Mouse (Mus musculus): ENCODE data around the gene Atp5g2. TPM values are rescaled to one million over a fixed set of nuclear protein-coding genes. Genes with fewer than 3 reads are reported as not detected.
"Not testable (repeated sequence)": the region's sequence is repeated elsewhere in the genome, so short reads cannot be mapped to it uniquely, and the experiment has no call there.

Atp5g2 gene
- total RNA-seq, 2 experiments from 2014 or later: 9.0 to 29.2 TPM

DNA sequence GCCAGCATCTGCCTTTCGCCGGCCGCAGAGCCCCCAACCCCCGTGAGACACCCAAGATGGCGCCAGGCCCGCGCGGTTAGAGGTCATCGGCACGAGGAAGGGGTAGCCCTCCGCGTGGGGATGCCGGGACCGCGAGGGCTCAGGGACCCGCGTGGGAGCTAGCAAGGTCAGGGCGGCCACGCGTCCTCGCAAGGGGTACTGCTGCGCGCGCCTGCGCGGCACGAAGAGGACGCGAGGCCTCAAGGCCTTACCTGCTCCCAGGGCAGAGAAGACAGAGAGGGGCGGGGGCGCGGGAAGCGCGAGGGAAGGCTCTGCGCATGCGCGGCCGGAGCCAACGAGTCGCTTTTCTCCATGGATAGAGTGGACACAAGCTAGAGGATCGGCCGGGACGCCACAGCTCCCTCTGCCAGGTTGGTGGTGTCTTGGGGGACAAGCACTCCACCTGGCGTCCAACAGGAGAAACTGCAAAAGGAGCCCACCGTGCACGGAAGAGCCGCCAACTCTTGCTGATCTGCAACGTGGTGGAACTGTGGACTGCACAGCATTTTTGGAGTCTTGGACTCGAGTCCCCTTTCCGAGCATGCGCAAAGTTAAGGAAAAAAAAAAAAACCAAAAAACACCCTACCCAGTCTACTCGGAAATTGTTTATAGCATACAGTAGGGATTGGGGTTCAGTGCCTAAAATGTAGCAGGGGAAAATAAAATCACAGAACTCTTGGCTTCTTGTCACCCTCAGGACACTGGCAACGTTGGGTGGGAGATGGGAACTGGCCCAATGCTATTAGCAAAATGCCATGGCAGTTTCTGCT is 1.2 kb downstream of the Atp5g2 start:
- ATAC-seq (replicated peaks; ENCODE audit: low FRiP score, poor library complexity, severe bottlenecking): peak; percentile 96

GRCm38 (mm10) chr15:102670281-102670680 is 1.9 kb downstream of the Atp5g2 start:
- ATAC-seq (replicated peaks; ENCODE audit: low FRiP score, poor library complexity, severe bottlenecking): no peak

DNA sequence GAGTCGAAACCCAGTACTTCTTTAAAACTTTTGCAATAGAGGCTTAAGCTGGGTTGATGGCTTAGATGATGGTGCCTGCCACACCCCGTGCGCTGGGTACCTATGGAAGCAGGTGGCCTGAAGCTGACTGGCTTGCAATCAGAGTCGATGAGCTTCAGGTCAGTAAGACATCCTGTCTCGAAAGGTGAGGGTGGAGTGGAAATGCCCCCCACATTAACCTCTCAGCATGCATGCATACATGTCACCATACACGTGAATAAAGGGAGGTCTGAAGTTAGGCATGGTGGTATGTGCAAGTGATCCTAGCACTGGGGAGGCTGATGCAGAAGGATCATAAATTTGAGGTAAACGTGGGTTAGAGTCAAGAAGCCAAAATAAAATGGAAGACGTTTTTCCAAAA is 2.6 kb downstream of the Atp5g2 start:
- no peak for ATAC-seq (replicated peaks; ENCODE audit: low FRiP score, poor library complexity, severe bottlenecking)

DNA sequence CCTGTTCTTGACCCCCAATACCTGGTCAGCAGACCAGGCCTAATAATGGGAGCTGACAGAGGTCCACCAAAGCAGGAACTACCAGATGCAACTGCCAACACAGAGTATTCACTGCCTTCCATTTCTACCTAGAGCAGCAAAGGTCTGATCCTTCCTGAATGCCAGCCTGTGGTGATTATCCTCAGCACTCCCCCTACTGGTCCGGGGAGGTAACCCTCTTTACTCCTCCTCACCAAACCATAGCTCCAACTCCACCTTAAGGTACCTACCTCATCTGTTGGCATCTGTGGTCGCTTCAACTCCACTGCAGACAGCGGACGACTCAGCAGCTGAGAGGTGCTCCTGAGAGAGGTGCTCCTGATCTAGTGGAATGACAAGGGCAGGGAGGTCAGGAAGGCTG is 6.7 kb downstream of the Atp5g2 start:
- ATAC-seq (replicated peaks; ENCODE audit: low FRiP score, poor library complexity, severe bottlenecking): peak; percentile 80

DNA sequence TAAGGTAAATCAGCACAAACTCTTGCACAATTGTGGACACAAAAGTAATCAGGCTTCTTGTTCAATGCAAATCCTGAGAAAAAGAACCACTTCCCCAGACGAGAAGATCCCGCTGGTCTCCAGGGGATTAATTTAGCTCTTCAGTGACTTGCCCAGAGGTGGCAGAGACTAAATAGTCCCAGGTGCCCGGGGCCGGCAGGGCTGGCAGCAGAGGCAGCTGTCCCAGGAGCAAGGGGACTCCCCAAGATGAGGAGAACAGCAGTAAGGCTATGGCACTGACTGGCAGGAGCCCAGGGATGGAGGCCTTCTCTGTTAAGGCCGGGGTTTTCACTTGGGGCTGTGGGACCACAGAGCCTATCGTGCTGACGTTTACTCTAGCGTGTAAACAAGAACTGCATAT is 8.3 kb downstream of the Atp5g2 start:
- ATAC-seq (replicated peaks; ENCODE audit: low FRiP score, poor library complexity, severe bottlenecking): no peak

- ATAC-seq (replicated peaks; ENCODE audit: low FRiP score, poor library complexity, severe bottlenecking): not testable (repeated sequence)
Measured at GRCm38 (mm10) chr15:102662601-102663000, 9.6 kb downstream of the Atp5g2 start.

GRCm38 (mm10) chr15:102657926-102658381 is 14.2 kb downstream of the Atp5g2 start:
- no peak for ATAC-seq (replicated peaks; ENCODE audit: low FRiP score, poor library complexity, severe bottlenecking)

- no peak for ATAC-seq (replicated peaks; ENCODE audit: low FRiP score, poor library complexity, severe bottlenecking)
Measured at GRCm38 (mm10) chr15:102656658-102657057, 15.5 kb downstream of the Atp5g2 start.

DNA sequence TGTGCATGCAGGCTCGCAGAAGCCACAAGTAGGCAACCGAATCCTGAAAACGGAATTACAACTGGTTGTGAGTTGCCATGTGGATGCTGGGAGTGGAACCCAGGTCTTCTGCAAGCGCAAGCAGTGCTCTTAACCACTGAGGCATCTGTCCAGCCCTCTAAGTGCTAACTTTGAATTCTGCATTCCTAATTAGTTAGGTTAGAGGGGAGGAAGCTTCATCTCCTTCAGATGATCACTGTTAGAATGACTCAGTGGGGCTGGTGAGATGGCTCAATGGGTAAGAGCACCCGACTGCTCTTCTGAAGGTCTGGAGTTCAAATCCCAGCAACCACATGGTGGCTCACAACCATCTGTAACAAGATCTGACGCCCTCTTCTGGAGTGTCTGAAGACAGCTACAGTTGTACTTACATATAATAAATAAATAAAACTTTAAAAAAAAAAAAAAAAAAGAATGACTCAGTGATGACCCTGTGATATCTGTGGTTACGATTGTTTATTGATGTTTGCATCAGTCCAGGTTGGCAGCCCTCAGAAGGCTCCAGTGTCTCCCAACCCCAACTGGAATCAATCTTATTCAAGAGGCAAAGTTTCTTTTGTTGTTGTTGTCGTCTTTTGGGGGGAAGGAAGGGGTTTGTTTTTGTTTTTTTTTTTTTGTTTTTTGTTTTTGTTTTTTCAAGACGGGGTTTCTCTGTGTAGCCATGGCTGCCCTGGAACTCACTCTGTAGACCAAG is 20.1 kb downstream of the Atp5g2 start:
- not testable (repeated sequence) for ATAC-seq (replicated peaks; ENCODE audit: low FRiP score, poor library complexity, severe bottlenecking)

- no peak for ATAC-seq (replicated peaks; ENCODE audit: low FRiP score, poor library complexity, severe bottlenecking)
Measured at GRCm38 (mm10) chr15:102651107-102651506, 21.0 kb downstream of the Atp5g2 start.

- ATAC-seq (replicated peaks; ENCODE audit: low FRiP score, poor library complexity, severe bottlenecking): no peak
Measured at GRCm38 (mm10) chr15:102635817-102636216, 36.3 kb downstream of the Atp5g2 start.

GRCm38 (mm10) chr15:102634684-102635083 is 37.5 kb downstream of the Atp5g2 start:
- ATAC-seq (replicated peaks; ENCODE audit: low FRiP score, poor library complexity, severe bottlenecking): no peak

DNA sequence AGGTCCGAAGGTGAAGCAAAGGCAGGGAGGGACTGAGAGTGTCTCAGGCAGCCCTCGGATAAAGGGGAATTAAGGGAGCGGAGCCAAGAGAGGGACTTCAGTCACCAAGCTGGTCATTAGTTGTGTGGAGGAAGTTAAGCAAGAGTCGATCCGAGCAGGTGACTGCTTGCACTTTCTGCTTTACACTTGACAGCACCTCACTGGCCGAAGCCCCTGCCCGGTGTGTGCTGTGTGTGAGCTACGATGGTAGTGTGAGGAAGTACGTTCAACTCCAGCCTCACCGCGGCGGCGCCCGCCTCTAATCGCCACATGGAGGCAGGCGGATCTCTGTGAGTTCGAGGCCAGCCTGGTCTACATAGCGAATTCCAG is 46.5 kb downstream of the Atp5g2 start:
- no peak for ATAC-seq (replicated peaks; ENCODE audit: low FRiP score, poor library complexity, severe bottlenecking)

GRCm38 (mm10) chr15:102624970-102625686 is 47.0 kb downstream of the Atp5g2 start, which contains the start of the genes Gm28047 and Atf7:
Gene Gm28047, minus strand, starts transcription at chr15:102625067.
Gene Atf7, minus strand, starts transcription at chr15:102625464.
- peak; percentile 94 for ATAC-seq (replicated peaks; ENCODE audit: low FRiP score, poor library complexity, severe bottlenecking)

- ATAC-seq (replicated peaks; ENCODE audit: low FRiP score, poor library complexity, severe bottlenecking): peak; percentile 19
Measured at GRCm38 (mm10) chr15:102624291-102624969, 47.7 kb downstream of the Atp5g2 start.

GRCm38 (mm10) chr15:102623121-102623520 is 49.0 kb downstream of the Atp5g2 start:
- no peak for ATAC-seq (replicated peaks; ENCODE audit: low FRiP score, poor library complexity, severe bottlenecking)

DNA sequence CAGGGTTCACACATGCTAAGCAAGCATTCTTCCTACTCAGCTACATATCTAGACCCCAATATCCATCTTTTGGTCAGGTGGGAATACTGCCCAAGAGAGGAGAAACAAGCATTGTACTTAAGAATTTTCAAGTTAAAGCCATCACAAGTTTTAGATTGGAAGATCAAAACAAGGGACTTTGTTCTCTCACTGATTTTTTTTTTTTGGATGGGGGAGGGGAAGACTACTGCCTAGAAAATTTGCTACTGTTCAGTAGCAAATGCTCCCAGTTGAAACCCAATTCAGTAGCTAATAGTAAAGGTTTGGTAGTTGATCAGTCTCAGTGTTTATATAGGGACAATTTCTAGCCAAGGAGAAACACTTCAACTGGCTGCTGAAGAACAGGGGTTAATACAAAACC is 49.6 kb downstream of the Atp5g2 start:
- ATAC-seq (replicated peaks; ENCODE audit: low FRiP score, poor library complexity, severe bottlenecking): no peak

- no peak for ATAC-seq (replicated peaks; ENCODE audit: low FRiP score, poor library complexity, severe bottlenecking)
Measured at GRCm38 (mm10) chr15:102620765-102621164, 51.4 kb downstream of the Atp5g2 start.

GRCm38 (mm10) chr15:102619486-102619885 is 52.7 kb downstream of the Atp5g2 start:
- ATAC-seq (replicated peaks; ENCODE audit: low FRiP score, poor library complexity, severe bottlenecking): no peak

DNA sequence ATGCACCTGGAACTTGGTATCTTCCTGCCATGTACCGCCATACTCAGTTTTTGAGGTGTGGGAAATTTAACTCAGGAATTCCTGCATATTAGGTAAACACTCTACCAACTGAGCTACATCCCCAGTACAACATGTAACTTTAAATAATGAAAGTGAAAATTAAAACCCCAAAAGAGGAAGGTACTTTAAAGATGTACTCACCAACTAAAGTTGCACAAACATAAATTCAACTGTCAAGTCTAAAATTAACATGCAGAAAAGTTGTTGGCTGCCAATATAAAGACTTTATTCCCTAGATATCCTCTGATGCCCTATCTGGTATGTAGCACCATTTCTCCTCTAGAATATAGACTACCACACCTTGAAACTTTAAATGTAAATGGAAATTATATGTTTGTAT is 54.5 kb downstream of the Atp5g2 start:
- ATAC-seq (replicated peaks; ENCODE audit: low FRiP score, poor library complexity, severe bottlenecking): no peak

All from erythroblast, adult 5-6 weeks (primary cell).